Mouse (Mus musculus) kidney, embryonic 16.5 days (tissue): ENCODE data around the gene Elof1. TPM values are rescaled to one million over a fixed set of nuclear protein-coding genes. Genes with fewer than 3 reads are reported as not detected.
A peak's percentile ranks its signal among the peaks of the same experiment; 100 is the strongest.

Experiments
- ATAC-seq: fragments of 200-750 bp; cut with Nextera tagmentation; 2 replicates; pipeline ENCODE4 v1.8.0; 2017; ENCODE audit warnings: moderate TSS enrichment; ENCODE audit not compliant: low FRiP score, low TSS enrichment
- H3K27ac ChIP-seq: fragments of 300-500 bp; sonication (generic); 2 replicates; pipeline ENCODE4 v1.5.1; 2014; ENCODE audit warnings: low read length
- H3K27me3 ChIP-seq: fragments of 300-500 bp; sonication (generic); 2 replicates; pipeline ENCODE4 v1.6.1; 2014; ENCODE audit warnings: low read length, control low read depth, mixed read lengths; ENCODE audit not compliant: insufficient read depth
- H3K36me3 ChIP-seq: fragments of 300-500 bp; sonication (generic); 2 replicates; pipeline ENCODE4 v1.6.1; 2014; ENCODE audit warnings: low read length, control low read depth, mixed read lengths; ENCODE audit not compliant: insufficient read depth
- H3K4me1 ChIP-seq: fragments of 300-500 bp; sonication (generic); 2 replicates; pipeline ENCODE4 v1.6.1; 2014; ENCODE audit warnings: low read length, control low read depth, mixed read lengths; ENCODE audit not compliant: insufficient read depth
- H3K4me2 ChIP-seq: fragments of 300-500 bp; sonication (generic); replicated peaks from 2 replicates; pipeline ENCODE4 v1.6.1; 2014; ENCODE audit warnings: low read depth, low read length
- H3K4me3 ChIP-seq: fragments of 300-500 bp; sonication (generic); 2 replicates; pipeline ENCODE4 v1.5.1; 2014; ENCODE audit warnings: mild to moderate bottlenecking, low read length
- H3K9ac ChIP-seq: fragments of 300-500 bp; sonication (generic); replicated peaks from 2 replicates; pipeline ENCODE4 v1.6.1; 2014; ENCODE audit warnings: low read length
- H3K9me3 ChIP-seq: fragments of 300-500 bp; sonication (generic); 2 replicates; pipeline ENCODE4 v1.6.1; 2016; ENCODE audit warnings: low read length, control low read depth
- WGBS: fragments of 180-500 bp; shearing (Covaris S2); extraction: QIAGEN DNeasy Blood & Tissue Kit; methylation state at CpG from one replicate; pipeline ENCODE4 v1.1.7; 2014; 5-methylcytosine and 5-hydroxymethylcytosine counted together
- polyA plus RNA-seq: library from polyadenylated mRNA; unstranded; fragments of >200 nt; fragmentation: Nextera tagmentation; extraction: Ambion mirVana; gene quantifications from 2 replicates; pipeline ENCODE4 v1.2.1, GENCODE M21; 2015

Gene Elof1
- polyA plus RNA-seq, 1 experiment from 2014 or later, result 203 TPM

DNA sequence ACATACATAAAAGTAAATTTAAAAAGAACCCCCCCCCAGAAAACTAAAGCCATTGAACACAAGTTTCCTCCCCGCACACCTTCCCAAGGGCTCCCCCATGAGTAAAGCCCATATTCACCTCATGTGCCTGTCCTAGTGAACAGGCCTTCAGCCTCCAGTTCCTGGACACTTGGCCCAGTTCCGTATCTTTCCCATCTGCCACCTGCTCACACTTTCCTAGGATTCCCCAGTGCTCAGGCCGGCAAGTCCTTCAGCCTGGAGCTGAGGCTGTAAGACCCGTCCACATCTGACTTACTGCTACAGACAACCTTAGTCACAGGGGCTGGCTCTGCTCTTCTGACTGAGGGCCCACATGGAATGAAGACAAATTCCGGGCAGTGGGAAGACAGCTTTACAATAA lies 22.8 kb upstream of the Elof1 start:
- no peaks in the 10 kb centered on the region for H3K36me3 ChIP-seq
- H3K27ac ChIP-seq, result no peak overlapping the region
- no peak for ATAC-seq
- 85% methylated on average over 5 of the region's 5 CpGs for WGBS
- H3K4me3 ChIP-seq, result no peak overlapping the region
- no peaks in the 10 kb centered on the region for H3K4me1 ChIP-seq
- no peaks in the 10 kb centered on the region for H3K27me3 ChIP-seq
- no peak overlapping the region for H3K4me2 ChIP-seq
- no peak overlapping the region for H3K9ac ChIP-seq
- H3K9me3 ChIP-seq, result no peaks in the 10 kb centered on the region

DNA sequence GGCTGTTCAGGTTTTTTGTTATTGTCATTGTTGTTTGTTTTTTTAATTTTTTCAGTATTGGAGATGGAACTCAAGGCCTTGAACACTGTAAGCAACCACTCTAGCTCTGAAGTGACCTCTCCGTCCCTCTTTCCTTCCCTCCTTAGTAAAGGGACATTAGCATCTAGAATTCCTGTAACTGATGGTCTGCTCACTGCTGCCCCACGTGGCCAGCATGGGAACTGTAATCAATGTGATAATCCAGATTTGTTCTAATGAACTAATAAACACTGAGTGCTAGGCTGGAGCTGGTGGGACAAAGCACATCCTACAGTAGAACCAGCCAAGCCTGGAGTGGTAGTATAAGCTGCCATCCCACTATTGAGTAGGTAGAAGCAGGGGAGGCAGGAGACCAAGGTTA lies 21.5 kb upstream of the Elof1 start:
- H3K9me3 ChIP-seq, result no peaks in the 10 kb centered on the region
- no peak for ATAC-seq
- H3K4me2 ChIP-seq, result no peak overlapping the region
- no peak overlapping the region for H3K4me3 ChIP-seq
- no peaks in the 10 kb centered on the region for H3K27me3 ChIP-seq
- H3K9ac ChIP-seq, result no peak overlapping the region
- H3K36me3 ChIP-seq, result no peaks in the 10 kb centered on the region
- H3K4me1 ChIP-seq, result no peaks in the 10 kb centered on the region
- 36% methylated on average over 2 of the region's 2 CpGs for WGBS
- H3K27ac ChIP-seq, result no peak overlapping the region

DNA sequence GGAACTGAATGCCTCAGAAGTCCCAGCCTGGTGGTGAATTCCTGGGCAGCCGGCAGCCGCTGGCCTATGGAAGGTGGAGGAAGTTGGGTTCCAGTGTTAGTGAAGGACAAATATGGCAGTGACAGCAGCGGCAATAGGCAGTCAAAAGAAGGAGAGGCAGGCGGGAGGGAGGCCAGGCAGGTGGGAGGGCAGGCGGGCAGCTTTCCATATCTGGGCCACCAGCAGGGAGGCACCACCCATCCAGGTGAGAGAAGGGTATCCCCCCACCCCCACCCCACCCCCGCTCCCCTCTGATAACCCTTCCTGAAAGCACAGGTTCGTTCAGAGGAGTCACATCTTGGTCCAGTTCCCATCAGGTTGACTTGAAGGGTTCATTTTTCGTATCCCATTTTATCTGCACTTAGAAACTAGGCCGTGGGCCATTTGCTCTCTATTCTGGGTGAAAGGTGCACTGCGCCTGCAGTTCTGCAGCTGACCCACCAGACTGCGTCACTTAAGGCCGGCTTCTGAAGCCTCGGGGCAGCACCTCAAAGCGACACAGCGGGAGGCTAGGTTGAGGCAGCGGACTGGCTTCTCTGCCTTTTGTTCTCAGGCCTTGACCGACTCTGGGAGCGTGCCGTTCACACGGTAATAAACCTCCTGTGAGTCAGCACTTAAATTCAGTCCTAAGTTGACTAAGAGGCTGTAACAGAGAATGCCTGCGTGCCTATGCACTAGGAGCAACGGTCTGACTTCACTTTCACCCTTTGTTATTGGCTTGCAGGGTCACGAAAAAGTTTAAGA lies 20.0 kb upstream of the Elof1 start:
- Histone ChIP-seq H3K4me3 (no peak overlapping the region), H3K36me3 (no peaks in the 10 kb centered on the region), H3K4me1 (peaks cover 2% of the 10 kb centered on the region; the same call in 1 of the 2 replicates), H3K9ac (peak overlapping the region; percentile 46; the same call in 1 of the 2 replicates), H3K27ac (no peak overlapping the region), H3K9me3 (no peaks in the 10 kb centered on the region), H3K4me2 (no peak overlapping the region), H3K27me3 (no peaks in the 10 kb centered on the region)
- peak; percentile 35; the same call in 1 of the 2 replicates for ATAC-seq
- 16% methylated on average over 23 of the region's 23 CpGs for WGBS

DNA sequence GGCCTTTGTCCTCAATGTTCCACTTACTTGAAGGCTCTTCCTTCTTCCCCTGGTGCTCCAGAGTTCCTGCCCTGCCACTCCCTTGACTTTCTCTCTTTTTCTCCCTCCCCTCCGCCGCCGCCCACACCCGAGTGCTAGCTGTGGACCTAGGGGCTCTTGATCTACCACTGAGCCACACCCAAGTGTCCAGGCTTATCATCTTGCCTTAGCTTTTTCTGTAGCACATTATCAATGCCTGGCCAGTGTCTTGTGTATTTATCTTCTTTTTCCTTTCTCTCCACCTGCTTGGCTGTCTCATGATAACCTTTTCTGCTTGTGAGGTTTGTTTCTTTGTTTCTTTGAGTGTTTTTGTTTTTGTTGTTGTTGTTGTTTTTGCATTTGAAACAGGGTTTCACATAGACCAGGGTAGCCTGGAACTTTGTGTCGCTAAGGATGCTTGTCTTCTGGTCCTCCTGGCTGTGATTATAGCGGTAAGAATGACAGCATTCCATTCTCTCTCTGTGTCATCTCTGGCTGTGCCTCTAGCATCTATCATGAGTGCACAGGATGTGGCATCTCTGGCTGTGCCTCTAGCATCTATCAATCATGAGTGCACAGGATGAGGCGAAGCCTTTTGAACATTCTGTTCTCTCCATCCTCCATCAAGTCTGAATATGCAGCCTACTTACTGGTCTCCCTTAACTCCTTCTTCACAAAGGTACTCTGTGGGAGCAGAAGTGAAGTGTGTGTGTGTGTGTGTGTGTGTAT lies 18.8 kb upstream of the Elof1 start, which contains the start of gene Acp5:
TSS of gene Acp5 (minus strand) at position 68 of the 747 bp plus-strand sequence.
- Histone ChIP-seq H3K4me1 (peaks cover 13% of the 10 kb centered on the region; the same call in 1 of the 2 replicates), H3K27ac (no peak within 1 kb of the TSS), H3K27me3 (no peaks in the 10 kb centered on the region), H3K9me3 (no peaks in the 10 kb centered on the region), H3K36me3 (no peaks in the 10 kb centered on the region), H3K9ac (no peak within 1 kb of the TSS), H3K4me2 (no peak within 1 kb of the TSS), H3K4me3 (no peak within 1 kb of the TSS)
- 62% methylated on average over 7 of the region's 7 CpGs for WGBS
- no peak for ATAC-seq

DNA sequence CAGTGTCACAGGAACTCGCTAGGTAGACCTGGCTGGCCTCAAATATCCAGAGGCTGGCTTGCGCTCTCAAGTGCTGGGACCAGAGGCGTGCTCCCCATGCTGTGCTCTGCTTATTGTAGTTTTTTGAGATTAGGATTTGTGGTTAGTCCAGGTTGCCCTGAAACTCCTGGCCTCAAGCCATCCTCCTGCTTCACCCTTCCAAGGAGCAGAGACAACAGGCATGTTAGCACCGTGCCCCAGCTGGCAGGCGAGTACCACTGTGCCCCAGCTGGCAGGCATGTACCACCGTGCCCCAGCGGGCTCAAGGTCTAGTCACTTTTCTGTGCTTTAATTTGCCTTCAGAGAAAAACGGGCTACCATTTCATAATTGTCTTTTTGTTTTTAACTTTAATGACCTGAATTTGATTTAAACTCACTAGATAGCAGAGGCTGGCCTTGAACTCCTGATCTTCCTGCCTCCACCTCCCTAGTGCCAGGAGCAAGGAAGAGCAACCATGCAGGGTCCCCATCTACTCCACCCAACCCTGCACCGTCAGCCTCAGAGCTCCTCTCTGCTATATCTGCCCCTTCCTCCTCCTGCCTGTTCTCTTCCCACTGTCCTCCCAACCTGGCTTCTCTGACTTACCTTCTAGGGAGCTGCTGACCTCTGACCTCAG lies 18.1 kb upstream of the Elof1 start:
- no peak overlapping the region for H3K4me3 ChIP-seq
- WGBS, result 84% methylated on average over 9 of the region's 9 CpGs
- no peak for ATAC-seq
- H3K9ac ChIP-seq, result no peak overlapping the region
- no peaks in the 10 kb centered on the region for H3K36me3 ChIP-seq
- H3K9me3 ChIP-seq, result no peaks in the 10 kb centered on the region
- H3K4me2 ChIP-seq, result no peak overlapping the region
- no peaks in the 10 kb centered on the region for H3K27me3 ChIP-seq
- no peak overlapping the region for H3K27ac ChIP-seq
- peaks cover 13% of the 10 kb centered on the region; the same call in 1 of the 2 replicates for H3K4me1 ChIP-seq

DNA sequence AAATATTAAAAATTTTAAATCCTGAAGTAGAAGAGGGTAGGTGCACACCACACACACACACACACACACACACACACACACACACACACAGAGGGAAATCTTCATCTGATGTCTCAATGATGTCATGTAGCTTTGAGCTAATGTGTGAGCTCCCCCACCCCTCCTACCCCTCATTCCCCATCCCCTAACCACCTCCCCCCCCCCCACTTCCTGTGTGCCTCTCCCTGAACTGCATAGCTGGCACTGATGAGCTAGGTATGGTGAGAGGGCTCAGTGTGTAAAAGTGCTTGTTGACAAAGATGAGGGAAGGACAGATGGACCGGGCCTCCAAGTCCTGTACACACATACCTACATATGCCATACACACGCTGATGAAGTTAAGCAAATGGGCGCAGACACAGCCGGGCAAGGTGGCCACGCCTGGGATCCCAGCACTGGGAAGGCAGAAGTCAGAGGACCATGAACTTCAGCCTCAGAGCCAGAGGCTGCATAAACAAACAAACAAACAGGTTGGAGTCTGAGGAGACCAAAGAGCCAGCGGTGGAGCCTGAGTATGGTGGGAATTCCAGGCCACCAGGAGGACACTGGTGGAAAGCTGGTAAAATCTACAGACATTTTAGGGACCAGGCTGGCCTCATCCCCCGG lies 17.4 kb upstream of the Elof1 start:
- Histone ChIP-seq H3K9ac (no peak overlapping the region), H3K4me3 (no peak overlapping the region), H3K9me3 (no peaks in the 10 kb centered on the region), H3K4me1 (peaks cover 13% of the 10 kb centered on the region; the same call in 1 of the 2 replicates), H3K36me3 (no peaks in the 10 kb centered on the region), H3K4me2 (no peak overlapping the region), H3K27ac (no peak overlapping the region), H3K27me3 (peaks cover 3% of the 10 kb centered on the region)
- ATAC-seq, result no peak
- WGBS, result 73% methylated on average over 7 of the region's 7 CpGs

DNA sequence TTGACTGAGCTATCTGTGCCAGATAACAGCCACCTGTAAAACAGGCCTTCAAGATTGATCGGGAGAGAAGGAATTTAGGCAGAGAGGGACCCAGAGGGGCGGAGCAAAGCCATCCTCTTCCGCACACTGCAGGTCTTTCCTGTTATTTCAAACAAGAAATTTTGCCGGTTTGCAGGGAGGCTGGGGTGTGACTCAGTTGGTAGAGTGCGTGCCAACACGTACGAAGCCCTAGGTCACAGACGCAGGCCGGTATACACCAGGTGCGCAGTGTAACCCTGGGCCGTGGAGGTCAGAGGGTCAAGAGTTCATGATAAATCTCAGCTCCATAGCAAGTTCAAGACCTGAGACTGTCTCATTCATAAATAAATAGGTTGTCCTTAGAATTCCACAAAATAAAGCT lies 15.2 kb upstream of the Elof1 start:
- no peak overlapping the region; the same call in 1 of the 2 replicates for H3K9ac ChIP-seq
- ATAC-seq, result no peak

DNA sequence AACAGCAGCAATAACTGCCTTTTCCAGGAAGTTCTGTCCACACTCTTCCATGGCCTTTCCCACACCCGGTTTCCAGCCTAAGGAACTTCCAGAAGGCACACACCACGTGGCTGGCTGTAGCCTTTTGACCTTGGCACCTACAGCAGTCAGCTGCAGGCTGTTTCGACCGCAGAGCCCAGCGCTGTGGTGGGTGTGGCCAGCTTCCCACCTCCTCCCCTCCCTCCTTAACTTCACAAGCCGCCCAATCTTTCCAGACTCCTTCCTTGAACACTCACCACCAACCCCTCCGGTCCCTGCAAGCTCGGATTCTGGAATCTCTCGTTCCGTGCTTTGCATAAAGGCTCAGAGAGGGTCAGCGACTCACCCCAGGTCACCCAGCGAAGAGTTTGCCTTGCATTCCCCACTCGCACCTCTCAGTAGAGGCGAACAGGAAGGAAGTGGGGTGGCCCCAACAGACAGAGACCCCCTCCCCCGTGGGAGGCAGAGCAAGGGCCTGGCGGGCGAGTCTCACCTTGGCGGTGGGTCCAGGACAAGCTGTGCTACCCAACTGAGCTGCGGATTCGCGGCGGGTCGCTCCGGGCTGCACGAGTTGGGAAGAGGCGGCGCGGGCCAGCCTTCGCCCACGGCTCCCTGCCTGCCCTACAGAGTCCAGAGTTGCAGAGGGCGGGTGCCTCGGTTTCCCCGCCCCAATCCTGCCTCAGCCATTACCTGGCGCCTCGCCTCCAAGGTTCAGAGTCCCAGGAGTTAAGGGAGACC lies 14.4 kb upstream of the Elof1 start:
- Histone ChIP-seq H3K36me3 (no peaks in the 10 kb centered on the region), H3K9me3 (no peaks in the 10 kb centered on the region), H3K4me3 (peak overlapping the region; percentile 42), H3K27me3 (peaks cover 3% of the 10 kb centered on the region), H3K4me1 (peaks cover 13% of the 10 kb centered on the region; the same call in 1 of the 2 replicates), H3K9ac (peak overlapping the region; percentile 49), H3K27ac (no peak overlapping the region), H3K4me2 (peak overlapping the region; percentile 71)
- ATAC-seq, result peak; percentile 71
- WGBS, result 2% methylated on average over 35 of the region's 35 CpGs

More for the DNA sequence above, 15.2 kb upstream of the Elof1 start:
- 45% methylated on average over 11 of the region's 11 CpGs for WGBS
- Histone ChIP-seq H3K27ac (no peak overlapping the region), H3K9me3 (no peaks in the 10 kb centered on the region), H3K4me3 (peak overlapping the region; percentile 42), H3K4me1 (peaks cover 13% of the 10 kb centered on the region; the same call in 1 of the 2 replicates), H3K4me2 (peak overlapping the region; percentile 71), H3K36me3 (no peaks in the 10 kb centered on the region), H3K27me3 (peaks cover 3% of the 10 kb centered on the region)
